Mouse (Mus musculus): Measurements from ENCODE around the gene Afg3l1.

DNA sequence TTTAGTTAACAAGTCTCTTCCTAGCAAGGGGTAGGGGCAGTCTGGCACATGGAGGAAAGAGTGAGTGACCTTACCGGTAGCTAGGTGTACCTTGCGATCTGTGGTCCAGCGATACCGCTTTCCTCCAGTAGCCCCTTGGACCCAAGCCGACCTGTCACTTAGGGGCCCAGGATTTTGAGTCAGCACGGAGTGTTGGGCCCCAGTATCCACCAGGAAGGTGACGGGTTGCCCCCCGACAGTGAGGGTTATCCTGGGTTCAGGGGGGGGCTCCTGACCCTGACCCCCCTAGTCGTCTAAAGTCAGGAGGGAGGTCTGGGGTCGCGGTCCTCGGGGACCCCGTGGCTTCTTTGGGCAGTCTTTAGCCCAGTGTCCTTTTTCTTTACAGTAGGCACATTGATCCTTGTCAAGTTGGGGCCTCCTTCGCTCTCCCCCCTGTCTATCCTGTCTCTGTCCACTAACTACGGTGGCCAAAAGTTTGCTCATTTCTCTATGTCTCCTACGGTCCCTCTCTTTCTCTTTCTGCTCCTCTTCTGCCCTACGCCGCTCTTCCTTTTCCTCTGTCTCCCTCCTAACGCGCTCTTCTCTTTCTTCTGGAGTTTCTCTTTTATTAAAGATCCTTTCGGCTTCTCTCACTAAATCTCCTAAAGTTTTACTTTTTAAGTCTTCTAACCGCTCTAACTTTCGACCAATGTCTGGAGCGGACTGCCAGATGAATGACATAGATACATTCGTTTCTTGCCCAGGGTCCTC, 45.9 kb upstream of the Afg3l1 start:
- TF ChIP-seq CTCF (IDR thresholded peaks at IDR 0.05; ENCODE audit: low read depth) (no peak), EP300 (IDR thresholded peaks at IDR 0.05; ENCODE audit: low read depth) (no peak)

All from heart, postnatal 0 days (tissue).